Mouse (Mus musculus) T-helper 17 cell (primary cell): ENCODE results near the gene Nup107.

Source experiments
- in situ Hi-C, 2 experiments: fragments of 300-600 bp; cut with MboI, MseI; formaldehyde crosslinking; loops; 1 replicate in 1 of 2; 2 replicates in 1 of 2; pipeline ENCODE4 v1.15.1; 2025; ENCODE audit warnings: high pct_unique_total_duplicates in 2 of 2

Gene Nup107

GRCm38 (mm10) chr10:117779581-117780305 is 12.8 kb downstream of the Nup107 start:
- in situ Hi-C loops: loop anchor here in 1 of 2 experiments (5.0 kb wide), 1 partner anchor 412 kb away; no protein-coding TSS in a partner anchor

GRCm38 (mm10) chr10:117778951-117779350 is 13.6 kb downstream of the Nup107 start:
- in situ Hi-C loops: no loop called here

DNA sequence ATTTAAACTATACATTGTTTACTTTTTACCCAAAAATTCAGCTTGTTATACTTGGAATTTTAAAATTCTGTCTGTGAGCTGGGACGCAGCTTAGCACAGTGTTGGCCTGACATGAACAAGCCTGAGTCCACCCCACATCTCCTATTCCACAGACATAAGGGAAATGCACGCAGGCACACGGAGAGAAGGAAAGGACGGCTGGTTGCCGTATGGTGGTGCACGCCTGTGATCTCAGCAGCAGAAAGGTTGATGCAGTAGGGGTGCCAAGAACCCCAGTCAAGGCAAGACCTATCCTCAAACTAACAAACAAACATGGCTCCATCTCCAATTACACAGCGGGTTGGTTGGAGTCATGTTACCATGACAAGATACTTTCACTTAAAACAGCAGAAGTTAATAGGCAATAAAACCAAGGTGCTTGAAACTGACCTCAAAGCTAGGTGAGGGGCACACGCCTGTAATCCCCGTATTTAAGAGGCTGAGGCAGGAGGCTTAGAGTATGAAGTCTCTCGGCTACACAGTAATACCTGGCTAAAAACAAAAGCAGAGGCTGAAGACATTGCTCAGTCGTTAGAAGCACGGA is 14.1 kb downstream of the Nup107 start:
- in situ Hi-C loops: no loop called here

GRCm38 (mm10) chr10:117777501-117778327 is 14.8 kb downstream of the Nup107 start:
- in situ Hi-C loops: no loop called here

DNA sequence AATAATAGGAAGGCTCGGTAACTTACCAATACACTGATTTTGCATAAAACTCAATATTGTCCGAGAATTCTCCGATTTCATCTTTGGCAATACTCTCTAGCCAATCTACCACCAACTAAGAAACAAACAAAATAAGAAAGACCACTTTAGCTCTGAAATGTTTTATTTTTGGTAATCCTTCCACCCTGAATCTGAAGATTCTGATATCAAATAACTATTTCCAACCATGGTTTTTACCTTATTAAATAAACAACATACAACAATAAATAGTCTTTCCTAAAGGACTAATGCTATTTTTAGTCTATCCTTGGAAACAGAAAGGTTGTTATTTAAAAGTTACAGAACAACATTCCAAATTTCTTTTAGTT is 15.4 kb downstream of the Nup107 start:
- in situ Hi-C loops: no loop called here

GRCm38 (mm10) chr10:117776281-117777102 is 16.0 kb downstream of the Nup107 start:
- in situ Hi-C loops: no loop called here

DNA sequence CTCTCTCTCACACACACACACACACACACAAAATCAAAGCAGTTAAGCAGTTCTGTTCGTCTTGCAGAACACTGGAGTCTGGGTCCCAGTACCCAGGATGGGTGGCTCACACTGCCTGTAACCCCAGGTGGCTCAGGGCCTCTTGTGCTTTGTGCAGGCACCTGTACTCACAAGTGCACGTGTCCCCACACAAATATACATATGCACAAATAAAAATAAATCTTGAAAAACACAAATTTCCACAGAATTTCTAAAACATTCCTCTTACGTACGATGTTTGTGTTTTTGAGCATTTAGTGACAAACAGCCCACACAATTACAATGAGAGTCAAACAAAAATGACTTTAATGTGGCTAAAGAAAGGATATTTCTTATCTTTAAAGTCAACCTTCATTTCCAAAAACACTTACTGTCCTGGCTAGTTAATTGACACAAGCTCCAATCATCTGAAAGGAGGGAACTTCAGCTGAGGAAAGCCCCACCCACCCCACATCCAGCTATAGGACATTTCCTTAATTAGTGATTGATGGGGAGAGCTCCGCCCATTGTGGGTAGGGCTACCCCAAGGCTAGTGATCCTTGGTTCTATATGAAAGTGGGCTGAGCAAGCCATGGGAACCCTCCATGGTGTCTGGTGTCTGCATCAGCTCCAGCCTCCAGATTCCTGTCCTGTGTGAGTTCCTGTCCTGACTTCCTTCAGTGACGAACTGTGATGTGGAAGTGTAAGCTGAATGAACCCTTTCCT is 16.9 kb downstream of the Nup107 start:
- in situ Hi-C loops: no loop called here

GRCm38 (mm10) chr10:117774817-117775120 is 17.7 kb downstream of the Nup107 start:
- in situ Hi-C loops: no loop called here

DNA sequence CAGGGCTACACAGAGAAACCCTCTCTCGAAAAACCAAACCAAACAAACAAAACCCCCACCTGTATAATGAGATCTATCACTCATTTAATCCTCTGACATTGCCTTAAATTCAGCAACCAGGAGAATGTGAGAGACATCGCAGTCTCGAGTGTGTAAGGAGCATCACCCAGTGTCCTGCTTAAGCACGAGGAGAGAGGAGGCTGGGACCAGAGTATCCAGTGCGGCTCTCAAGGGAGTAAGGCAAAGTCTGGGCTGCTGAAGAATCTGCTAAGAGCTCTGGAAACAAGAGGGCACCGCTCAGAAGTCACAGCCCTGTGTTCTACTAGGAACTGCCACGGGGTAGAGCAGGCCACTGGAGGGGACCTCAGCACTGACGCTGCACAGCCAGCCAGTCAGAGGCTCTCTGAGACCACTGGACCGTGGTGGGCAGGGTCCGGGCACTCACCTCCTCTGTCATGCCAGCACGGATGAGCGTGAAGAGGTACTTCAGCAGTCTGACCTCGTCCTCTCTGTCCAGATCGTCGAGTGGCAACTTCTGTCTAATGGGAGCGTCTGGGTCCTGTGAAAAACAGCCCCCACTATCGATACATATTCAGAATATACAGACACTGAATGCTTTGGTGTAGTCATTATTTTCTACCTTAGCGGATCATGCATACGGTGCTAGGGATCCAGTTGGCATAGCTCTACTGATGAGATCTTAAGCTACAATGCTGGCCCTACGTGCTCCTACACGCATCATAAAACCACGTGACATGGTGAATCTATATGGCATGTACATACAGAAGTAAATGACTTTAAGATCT is 18.3 kb downstream of the Nup107 start:
- in situ Hi-C loops: no loop called here

DNA sequence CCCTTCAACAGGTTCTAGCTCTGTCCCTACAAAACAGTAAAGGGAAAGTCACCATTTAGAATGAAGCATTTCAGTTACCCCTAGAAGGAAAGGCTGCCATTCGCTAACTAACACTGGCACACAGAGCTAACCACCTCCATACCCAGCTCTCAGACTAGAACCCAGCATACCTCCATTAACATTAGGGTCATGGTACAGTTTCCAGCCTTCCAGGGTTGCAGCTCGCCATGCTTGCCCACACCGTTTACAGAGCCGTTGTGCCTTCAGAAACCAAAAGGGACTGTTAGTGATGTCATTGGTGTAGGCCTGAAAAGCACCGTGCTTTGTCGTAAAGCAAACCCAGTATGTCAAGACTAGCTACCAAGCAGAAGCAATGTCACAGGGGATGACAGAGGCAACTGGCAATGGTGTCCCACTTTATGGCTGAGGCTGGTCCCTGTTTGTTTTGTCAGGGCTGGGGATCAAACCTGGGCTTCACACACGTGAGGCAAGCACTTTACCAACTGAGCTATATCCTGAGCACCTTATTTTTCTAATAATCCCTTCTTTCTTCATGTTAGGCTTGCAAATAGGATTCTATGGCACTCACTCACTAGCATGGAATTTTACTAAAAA is 19.3 kb downstream of the Nup107 start:
- in situ Hi-C loops: no loop called here

DNA sequence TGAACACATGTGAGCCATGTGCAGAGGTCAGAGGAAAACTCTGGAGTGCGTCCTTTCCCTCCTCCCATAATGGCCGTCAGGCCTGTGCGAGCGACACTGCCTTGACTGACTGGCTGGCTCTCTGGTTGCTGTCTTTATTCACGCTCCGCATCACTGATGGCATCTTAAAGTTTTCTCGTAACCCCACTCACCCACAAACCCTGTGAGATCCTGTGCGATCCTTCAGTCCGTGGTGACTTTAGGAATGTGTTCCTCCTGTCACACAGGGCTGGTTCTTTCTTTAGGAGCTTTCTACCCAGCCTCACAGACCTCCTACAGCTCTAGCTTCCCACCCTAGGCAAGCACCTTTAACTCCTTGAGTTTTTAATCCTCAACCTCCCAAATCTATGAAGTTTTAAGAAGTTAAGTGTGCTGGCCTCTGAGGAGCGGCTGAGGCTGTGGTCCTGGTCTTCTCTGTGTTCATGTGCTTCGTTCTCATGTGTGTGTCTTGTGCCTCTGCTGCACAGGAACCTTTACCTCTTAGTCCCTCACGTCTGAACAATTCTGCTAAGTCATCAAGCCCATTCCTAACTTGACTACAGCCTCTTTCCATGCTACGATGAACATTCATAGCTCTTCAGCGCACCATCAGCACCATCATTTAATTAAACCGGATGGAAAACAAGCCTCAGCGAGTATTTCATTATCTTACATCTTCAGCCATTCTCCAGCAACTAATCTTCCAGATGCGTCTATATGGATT is 20.0 kb downstream of the Nup107 start:
- in situ Hi-C loops: no loop called here

DNA sequence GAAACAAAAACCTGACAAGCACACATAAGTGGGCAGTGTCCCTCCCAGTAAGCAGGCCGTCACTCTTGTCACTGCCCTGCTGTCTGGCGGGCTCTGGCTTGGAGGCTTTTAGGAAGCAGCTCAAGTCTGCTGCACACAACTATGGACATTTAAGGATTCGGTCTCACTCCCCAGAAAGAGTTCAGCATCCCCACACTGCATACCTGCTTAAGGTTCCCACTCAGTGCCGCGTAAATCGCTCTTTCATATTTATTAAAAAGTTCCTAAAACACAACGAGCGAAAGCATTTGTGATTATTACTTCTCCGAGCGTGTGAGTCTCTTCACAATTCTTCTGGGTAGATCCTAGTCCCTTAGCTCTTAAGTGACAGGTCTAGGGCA is 21.4 kb downstream of the Nup107 start:
- in situ Hi-C loops: no loop called here

- in situ Hi-C loops: no loop called here
Observed at GRCm38 (mm10) chr10:117770286-117771130, 22.0 kb downstream of the Nup107 start.

- in situ Hi-C loops: no loop called here
Observed at GRCm38 (mm10) chr10:117769541-117770285, 22.8 kb downstream of the Nup107 start.

- in situ Hi-C loops: no loop called here
Observed at GRCm38 (mm10) chr10:117768141-117768440, 24.4 kb downstream of the Nup107 start.

- in situ Hi-C loops: no loop called here
Observed at GRCm38 (mm10) chr10:117767286-117768140, 25.0 kb downstream of the Nup107 start.

DNA sequence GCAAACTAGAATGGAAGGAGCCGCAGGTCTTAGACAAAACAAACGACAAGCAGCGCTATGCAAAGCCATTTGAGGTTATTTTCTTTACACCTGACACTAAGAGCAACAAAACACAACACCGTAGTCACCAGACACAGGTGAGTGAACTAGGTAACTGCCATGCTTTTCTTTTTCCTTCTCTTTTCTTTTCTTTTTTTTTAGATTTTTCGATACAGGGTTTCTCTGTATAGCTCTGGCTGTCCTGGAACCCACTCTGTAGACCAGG is 25.7 kb downstream of the Nup107 start:
- in situ Hi-C loops: no loop called here
